Mouse (Mus musculus): ENCODE measurements around the gene Rrp36.
A peak's percentile ranks its signal among the peaks of the same experiment; 100 is the strongest.

Gene Rrp36

GRCm38 (mm10) chr17:46673850-46674529 lies at the start of gene Rrp36:
Gene Rrp36, minus strand, starts transcription at chr17:46674352.
- DNase-seq (ENCODE audit: low spot score), result peak; percentile 66

- no peak for DNase-seq (ENCODE audit: low spot score)
These were observed 46.9 kb upstream of the Rrp36 start for GRCm38 (mm10) chr17:46721077-46721476.

DNA sequence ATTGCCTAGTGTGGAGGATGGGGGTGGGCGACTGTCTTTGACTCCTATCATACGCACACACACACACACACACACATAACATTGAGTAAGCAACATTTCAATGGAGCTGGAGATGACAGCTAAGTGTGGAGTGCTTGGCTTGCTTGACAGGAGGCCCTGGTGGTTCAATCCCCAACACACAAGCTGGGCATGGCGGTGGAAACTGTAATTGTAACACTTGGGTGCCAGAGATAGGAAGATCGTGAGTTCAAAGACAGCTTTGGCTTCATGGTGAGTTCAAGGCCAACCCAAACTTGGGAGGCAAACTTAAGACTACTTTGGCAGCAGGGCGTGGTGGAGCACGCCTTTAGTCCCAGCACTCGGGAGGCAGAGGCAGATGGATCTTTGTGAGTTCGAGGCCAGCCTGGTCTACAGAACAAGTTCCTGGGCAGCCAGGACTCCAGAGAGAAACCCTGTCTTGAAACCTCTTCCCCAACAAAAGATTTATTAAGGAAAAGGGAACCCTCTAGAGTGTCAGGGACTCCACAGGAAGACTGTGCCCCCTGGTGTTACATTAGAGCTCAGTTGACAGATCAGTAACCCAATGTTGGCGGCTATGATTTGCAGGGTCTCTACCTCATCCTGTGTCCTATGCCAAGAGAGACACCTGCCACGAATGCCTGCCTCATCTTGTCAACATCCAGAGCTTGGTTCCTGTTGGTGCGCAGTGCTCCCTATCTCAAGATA lies 40.8 kb upstream of the Rrp36 start:
- DNase-seq (ENCODE audit: low spot score), result no peak

GRCm38 (mm10) chr17:46713849-46714248 lies 39.7 kb upstream of the Rrp36 start:
- no peak for DNase-seq (ENCODE audit: low spot score)

- DNase-seq (ENCODE audit: low spot score), result no peak
These were observed 38.3 kb upstream of the Rrp36 start for GRCm38 (mm10) chr17:46712442-46712841.

DNA sequence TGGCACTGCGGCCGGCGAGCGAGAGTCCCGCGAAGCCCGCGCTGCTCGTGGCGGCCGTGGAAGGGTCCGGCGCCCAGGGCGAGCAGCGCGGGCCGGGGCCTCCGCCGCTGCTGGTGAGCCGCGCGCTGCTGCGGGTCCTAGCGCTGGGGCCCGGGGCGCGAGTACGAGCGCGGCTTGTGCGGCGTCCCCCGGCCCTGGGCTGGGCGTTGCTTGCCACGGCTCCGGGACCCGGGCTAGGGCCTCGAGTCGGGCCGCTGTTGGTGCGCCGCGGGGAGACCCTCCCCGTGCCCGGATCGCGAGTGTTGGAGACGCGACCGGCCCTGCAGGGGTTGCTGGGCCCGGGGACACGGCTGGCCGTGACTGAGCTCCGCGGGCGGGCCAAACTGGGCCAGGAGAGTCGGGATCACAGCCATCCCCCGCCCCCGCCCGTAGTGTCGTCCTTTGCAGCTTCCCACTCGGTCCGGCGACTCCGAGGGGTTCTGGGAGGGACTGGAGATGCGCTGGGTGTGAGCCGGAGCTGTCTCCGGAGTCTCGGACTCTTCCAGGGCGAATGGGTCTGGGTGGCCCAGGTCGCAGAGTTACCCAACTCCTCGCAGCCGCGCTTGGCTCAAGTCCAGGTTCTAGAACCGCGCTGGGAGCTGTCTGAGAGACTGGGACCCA lies 37.6 kb upstream of the Rrp36 start:
- DNase-seq (ENCODE audit: low spot score), result no peak

DNA sequence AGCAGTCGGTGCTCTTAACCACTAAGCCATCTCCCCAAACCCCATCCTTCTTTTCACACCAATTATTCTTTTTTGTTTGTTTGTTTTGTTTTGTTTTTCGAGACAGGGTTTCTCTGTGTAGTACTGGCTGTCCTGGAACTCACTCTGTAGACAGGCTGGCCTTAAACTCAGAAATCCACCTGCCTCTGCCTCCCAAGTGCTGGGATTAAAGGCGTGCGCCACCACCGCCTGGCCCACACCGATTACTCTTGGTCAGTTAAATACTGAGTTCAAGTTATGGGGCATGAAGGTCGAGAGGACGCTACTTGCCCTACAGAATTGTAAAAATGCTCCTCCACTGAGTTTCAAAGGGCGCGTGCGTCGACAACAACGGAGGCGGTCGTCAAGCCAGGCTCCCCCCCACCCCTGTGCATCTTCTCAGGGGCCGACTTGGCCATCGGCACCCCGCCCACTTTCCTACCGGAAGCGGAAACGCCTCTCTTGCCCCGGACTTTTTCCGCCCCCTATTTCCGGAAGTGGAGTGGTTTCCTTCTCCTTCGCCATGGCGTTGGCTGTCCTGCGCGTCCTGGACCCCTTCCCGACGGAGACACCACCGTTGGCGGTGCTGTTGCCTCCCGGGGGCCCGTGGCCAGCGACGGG lies 36.9 kb upstream of the Rrp36 start, which contains the start of gene Pex6:
TSS of gene Pex6 (plus strand) at position 505 of the 639 bp plus-strand sequence.
- DNase-seq (ENCODE audit: low spot score), result peak; percentile 67

- no peak for DNase-seq (ENCODE audit: low spot score)
These were observed 32.4 kb upstream of the Rrp36 start for GRCm38 (mm10) chr17:46706375-46707089.

DNA sequence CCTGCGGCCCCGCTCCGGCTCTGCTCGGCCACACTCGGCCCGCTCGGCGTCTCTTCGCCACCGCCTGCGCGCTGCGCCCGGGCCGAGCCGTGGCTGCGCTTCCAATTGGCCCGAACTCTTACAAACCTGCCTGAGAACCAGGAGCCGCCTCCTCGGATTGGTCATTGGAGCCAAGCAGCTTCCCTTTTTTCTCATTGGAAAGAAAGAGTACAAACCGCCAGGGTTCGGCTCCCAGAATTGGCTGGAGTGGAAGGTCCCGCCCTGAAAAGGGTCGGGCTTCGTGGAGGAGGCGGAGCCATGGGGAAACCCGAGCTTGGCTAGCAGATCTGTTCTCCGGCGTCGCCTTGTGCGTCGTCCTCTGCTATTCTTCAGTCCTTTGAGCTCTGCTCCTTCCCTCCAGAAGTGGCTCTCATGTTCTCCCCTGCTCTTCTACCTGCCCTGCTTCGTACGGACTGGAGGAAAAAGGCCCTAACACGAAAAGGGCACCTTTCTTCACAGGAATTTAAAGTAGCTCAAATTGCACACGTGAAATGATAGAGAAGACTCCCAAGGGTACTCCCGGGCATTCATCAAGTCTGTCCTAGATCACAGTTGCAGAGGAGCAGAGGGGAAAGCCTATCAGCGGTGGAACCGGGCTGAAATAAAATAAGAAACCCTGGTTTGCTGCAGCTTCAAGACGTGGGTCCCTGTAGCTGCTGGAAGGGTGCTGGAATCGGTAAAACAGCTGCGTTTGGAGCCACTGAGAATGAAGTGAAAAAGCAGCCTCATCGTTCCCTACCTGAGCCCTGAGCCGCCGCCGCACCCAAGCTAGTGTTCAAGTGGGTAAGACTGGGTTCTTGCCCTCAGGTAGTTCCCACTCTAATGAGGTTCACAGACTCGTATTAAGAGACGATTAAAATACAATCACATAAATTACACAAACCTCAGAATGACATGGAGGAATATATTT lies 31.0 kb upstream of the Rrp36 start, which contains the start of gene Ppp2r5d:
TSS of gene Ppp2r5d (minus strand) at position 225 of the 949 bp plus-strand sequence.
- peak; percentile 70 for DNase-seq (ENCODE audit: low spot score)

GRCm38 (mm10) chr17:46703971-46704886 lies 30.1 kb upstream of the Rrp36 start:
- no peak for DNase-seq (ENCODE audit: low spot score)

- DNase-seq (ENCODE audit: low spot score), result no peak
These were observed 28.4 kb upstream of the Rrp36 start for GRCm38 (mm10) chr17:46702506-46702905.

- no peak for DNase-seq (ENCODE audit: low spot score)
These were observed 27.9 kb upstream of the Rrp36 start for GRCm38 (mm10) chr17:46702100-46702499.

DNA sequence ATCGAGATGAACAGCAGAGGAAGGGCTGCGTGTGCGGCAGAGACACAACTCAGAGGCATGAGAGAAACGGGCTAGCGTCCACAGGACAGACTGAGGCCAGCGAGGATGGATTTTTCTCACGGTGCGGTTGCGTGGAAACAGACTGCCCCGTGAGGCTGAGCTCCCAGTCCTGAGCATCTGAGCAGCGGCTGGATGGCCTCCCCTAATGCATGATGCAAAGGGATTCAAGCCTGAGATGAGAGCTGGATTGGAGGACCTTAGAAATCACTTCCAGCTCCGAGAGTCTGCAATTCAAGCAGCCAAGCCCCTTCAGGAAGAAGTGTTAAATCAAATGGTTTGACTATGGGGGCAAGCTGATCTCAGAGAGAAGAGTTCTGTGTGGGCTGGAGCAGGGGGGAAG lies 27.3 kb upstream of the Rrp36 start:
- no peak for DNase-seq (ENCODE audit: low spot score)

GRCm38 (mm10) chr17:46699912-46700311 lies 25.8 kb upstream of the Rrp36 start:
- no peak for DNase-seq (ENCODE audit: low spot score)

GRCm38 (mm10) chr17:46699245-46699644 lies 25.1 kb upstream of the Rrp36 start:
- DNase-seq (ENCODE audit: low spot score), result no peak

DNA sequence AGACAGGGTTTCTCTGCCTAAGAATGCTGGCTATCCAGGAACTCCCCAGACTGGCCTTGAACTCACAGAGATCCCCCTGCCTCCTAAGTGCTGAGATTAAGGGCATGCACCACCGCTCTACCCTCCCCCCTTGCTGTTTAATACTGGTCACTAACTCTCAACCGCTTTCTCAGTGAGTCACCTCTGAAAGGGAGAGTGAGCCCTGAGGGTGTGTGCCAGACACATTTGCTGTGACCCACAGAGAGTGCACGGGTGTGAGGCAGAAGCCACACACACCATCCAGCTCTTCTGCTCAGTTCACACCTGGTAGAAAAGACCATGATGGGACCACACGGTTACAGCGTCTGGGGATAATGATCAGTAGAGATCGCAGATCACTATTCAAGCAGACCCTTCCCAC lies 24.4 kb upstream of the Rrp36 start:
- no peak for DNase-seq (ENCODE audit: low spot score)

DNA sequence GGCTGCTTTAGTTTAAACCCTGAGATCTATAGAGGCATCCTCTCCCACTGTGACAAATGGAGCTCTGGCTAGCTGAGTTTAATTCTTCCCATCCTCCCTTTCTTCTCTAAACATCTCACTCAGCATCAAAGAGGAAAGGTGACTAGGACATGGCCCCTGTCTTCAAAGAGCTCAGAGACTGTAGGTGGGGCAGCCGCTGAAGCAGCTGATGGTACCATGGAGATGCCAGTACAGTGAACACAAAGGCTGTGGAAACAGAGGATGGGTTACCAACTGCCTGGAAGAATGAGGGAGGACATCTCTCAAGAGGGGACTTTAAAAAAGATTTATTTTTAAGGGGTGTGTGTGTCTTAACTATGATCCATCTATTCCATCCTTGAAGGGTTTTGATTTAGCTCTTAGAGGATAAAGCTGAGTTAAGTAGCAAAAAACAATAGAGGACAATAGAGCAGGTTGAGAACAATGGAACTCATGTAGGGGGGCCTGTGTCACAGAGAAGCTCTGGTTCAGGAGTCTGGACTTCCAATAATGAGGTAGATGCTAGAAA lies 20.4 kb upstream of the Rrp36 start:
- no peak for DNase-seq (ENCODE audit: low spot score)

- no peak for DNase-seq (ENCODE audit: low spot score)
These were observed 17.2 kb upstream of the Rrp36 start for GRCm38 (mm10) chr17:46691390-46691789.

GRCm38 (mm10) chr17:46690665-46691064 lies 16.5 kb upstream of the Rrp36 start:
- no peak for DNase-seq (ENCODE audit: low spot score)

All from urinary bladder, postnatal 10 days (tissue).